10 mouse cellular contexts compared by ENCODE assay signal in the genomic region with DNA sequence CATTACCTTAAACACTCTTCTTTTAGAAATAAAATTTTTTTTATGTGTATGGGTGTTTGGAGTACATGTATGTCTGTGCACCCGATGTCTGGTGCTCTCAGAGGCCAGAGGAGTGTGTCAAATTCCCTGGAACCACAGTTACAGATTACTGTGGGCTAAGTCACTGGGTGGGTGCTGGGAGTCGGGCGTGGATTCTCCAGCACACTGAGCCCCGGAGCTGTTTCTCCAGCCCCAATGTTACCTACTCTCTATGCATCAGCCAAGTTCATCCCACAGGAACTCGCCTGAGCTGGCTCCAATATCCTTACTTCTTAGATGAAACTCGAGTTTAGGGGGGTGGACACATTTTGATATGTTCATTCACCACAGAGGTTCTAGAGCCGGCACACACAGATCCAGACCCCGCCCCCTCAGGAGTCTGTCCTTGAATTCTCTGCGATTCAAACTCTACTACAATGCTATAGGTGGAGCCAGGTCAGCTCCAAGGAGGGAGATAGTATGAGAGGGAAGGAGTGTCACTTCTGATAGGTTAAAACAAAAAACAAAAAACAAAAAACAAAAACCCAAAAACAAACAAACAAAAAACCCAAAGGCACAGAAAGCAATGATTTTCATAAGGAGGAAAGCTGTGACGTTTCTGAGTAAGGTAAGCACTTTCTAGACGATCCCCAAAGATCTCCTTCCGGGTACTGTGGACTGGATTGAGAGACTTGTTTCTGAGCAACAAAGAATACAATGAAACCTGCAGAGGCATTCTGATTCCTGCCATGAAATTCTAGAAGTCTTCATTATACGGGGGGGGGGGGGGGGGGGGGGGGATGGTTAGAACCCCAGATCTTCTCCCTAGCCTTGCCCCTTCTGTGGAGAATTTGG. TPM values are rescaled to one million over a fixed set of nuclear protein-coding genes. Genes with fewer than 3 reads are reported as not detected.
DNase-seq lines count a peak whose midpoint lies in the region; ATAC-seq lines count a peak whose summit lies in the region.
"Had no signal": no experiment of that assay in that cellular context is flagged by ENCODE, and none has a peak within 500 bp of the region (broad histone marks: within the 10 kb centered on the region; RNA-seq: fewer than 3 reads in every experiment).

No protein-coding gene starts in this region.

- DNase-seq in kidney, adult 18-20 months: no peak
- DNase-seq in NIH3T3 (ENCODE audit: low read depth): peak; percentile 48
- no peak for DNase-seq in thymus, postnatal 14 days
- DNase-seq: cerebellum, adult 18-20 months; kidney, postnatal 4 days had no signal

- H3K36me3 ChIP-seq in kidney, embryonic 14.5 days (ENCODE audit: control insufficient read depth, insufficient read depth, low read length): no peaks in the 10 kb centered on the region
- H3K36me3 ChIP-seq in hindbrain, embryonic 15.5 days: no peaks in the 10 kb centered on the region
- no peaks in the 10 kb centered on the region for H3K36me3 ChIP-seq in midbrain, embryonic 16.5 days (ENCODE audit: control insufficient read depth, insufficient read depth, low read length)
- H3K36me3 ChIP-seq: limb, embryonic 15.5 days had no signal

- H3K9ac ChIP-seq in kidney, embryonic 14.5 days (ENCODE audit: low read depth, low read length): no peak overlapping the region
- no peak overlapping the region for H3K9ac ChIP-seq in hindbrain, embryonic 15.5 days
- no peak overlapping the region for H3K9ac ChIP-seq in midbrain, embryonic 16.5 days (ENCODE audit: low read depth, low read length)
- H3K9ac ChIP-seq: limb, embryonic 15.5 days had no signal

- WGBS in kidney, embryonic 14.5 days: 46% methylated on average over 13 of the region's 13 CpGs
- WGBS in hindbrain, embryonic 15.5 days: 46% methylated on average over 12 of the region's 13 CpGs
- 37% methylated on average over 12 of the region's 13 CpGs for WGBS in midbrain, embryonic 16.5 days

- 0 out of 2 replicates have a peak overlapping the region, but pooled peaks have one; percentile 12 for H3K4me2 ChIP-seq in kidney, embryonic 14.5 days (replicated peaks; ENCODE audit: low read depth, low read length)
- peak overlapping the region; percentile 21; the same call in 1 of the 2 replicates for H3K4me2 ChIP-seq in hindbrain, embryonic 15.5 days
- peak overlapping the region; percentile 21 for H3K4me2 ChIP-seq in midbrain, embryonic 16.5 days (ENCODE audit: low read length)
- H3K4me2 ChIP-seq: limb, embryonic 15.5 days had no signal

- H3K27ac ChIP-seq in kidney, embryonic 14.5 days (ENCODE audit: low read depth, low read length): no peak overlapping the region
- no peak overlapping the region for H3K27ac ChIP-seq in hindbrain, embryonic 15.5 days (replicated peaks)
- no peak overlapping the region for H3K27ac ChIP-seq in midbrain, embryonic 16.5 days (ENCODE audit: low read length)
- H3K27ac ChIP-seq: limb, embryonic 15.5 days had no signal

- no peak overlapping the region for H3K4me3 ChIP-seq in kidney, embryonic 14.5 days (ENCODE audit: low read length)
- H3K4me3 ChIP-seq in hindbrain, embryonic 15.5 days: no peak overlapping the region
- no peak overlapping the region for H3K4me3 ChIP-seq in midbrain, embryonic 16.5 days (ENCODE audit: low read depth, low read length)
- H3K4me3 ChIP-seq: limb, embryonic 15.5 days had no signal

- no peak for ATAC-seq in kidney, embryonic 14.5 days (ENCODE audit: low FRiP score, low TSS enrichment)
- ATAC-seq in hindbrain, embryonic 15.5 days (ENCODE audit: low FRiP score, low read depth): no peak
- ATAC-seq in midbrain, embryonic 16.5 days: no peak
- ATAC-seq in cerebellum, adult (ENCODE audit: insufficient number of reproducible peaks, low FRiP score, low TSS enrichment): no peak

- no peaks in the 10 kb centered on the region for H3K27me3 ChIP-seq in kidney, embryonic 14.5 days (ENCODE audit: control insufficient read depth, insufficient read depth, low read length)
- no peaks in the 10 kb centered on the region for H3K27me3 ChIP-seq in hindbrain, embryonic 15.5 days
- H3K27me3 ChIP-seq in midbrain, embryonic 16.5 days (ENCODE audit: control insufficient read depth, insufficient read depth, low read depth, low read length): no peaks in the 10 kb centered on the region
- H3K27me3 ChIP-seq: limb, embryonic 15.5 days had no signal

- H3K9me3 ChIP-seq in kidney, embryonic 14.5 days (ENCODE audit: control insufficient read depth, low read length): no peaks in the 10 kb centered on the region
- no peaks in the 10 kb centered on the region for H3K9me3 ChIP-seq in hindbrain, embryonic 15.5 days
- H3K9me3 ChIP-seq in midbrain, embryonic 16.5 days (replicated peaks; ENCODE audit: control insufficient read depth, low read length, poor library complexity, severe bottlenecking): no peaks in the 10 kb centered on the region
- H3K9me3 ChIP-seq: limb, embryonic 15.5 days had no signal

- no peaks in the 10 kb centered on the region for H3K4me1 ChIP-seq in kidney, embryonic 14.5 days (ENCODE audit: control insufficient read depth, insufficient read depth, low read length)
- no peaks in the 10 kb centered on the region for H3K4me1 ChIP-seq in hindbrain, embryonic 15.5 days (replicated peaks)
- peaks cover 2% of the 10 kb centered on the region; the same call in 1 of the 2 replicates for H3K4me1 ChIP-seq in midbrain, embryonic 16.5 days (ENCODE audit: control insufficient read depth, insufficient read depth, low read length)
- H3K4me1 ChIP-seq: limb, embryonic 15.5 days had no signal

RNA-seq across cellular contexts. Expression of gene Frs2, which starts 25.5 kb away (rescaled TPM):
- 25.4 and 28.0 TPM in 2 replicates for polyA plus RNA-seq in kidney, embryonic 14.5 days (2014; fragmentation: Nextera tagmentation; extraction: Ambion mirVana)
- 20.3 and 23.4 TPM in 2 replicates for polyA plus RNA-seq in hindbrain, embryonic 15.5 days (2015; fragmentation: Nextera tagmentation; extraction: Ambion mirVana)
- 19.7 and 20.2 TPM in 2 replicates for polyA plus RNA-seq in midbrain, embryonic 16.5 days (2015; fragmentation: Nextera tagmentation; extraction: Ambion mirVana)

RNA-seq across cellular contexts. Expression of gene Yeats4, which starts 50.5 kb away (rescaled TPM):
- polyA plus RNA-seq in kidney, embryonic 14.5 days (2014; fragmentation: Nextera tagmentation; extraction: Ambion mirVana): 82.1 and 93.5 TPM in 2 replicates
- 99.3 and 100.0 TPM in 2 replicates for polyA plus RNA-seq in hindbrain, embryonic 15.5 days (2015; fragmentation: Nextera tagmentation; extraction: Ambion mirVana)
- 104 and 113 TPM in 2 replicates for polyA plus RNA-seq in midbrain, embryonic 16.5 days (2015; fragmentation: Nextera tagmentation; extraction: Ambion mirVana)
